Mouse (Mus musculus) heart, postnatal 0 days (tissue): ENCODE data around the gene Bicral. TPM values are rescaled to one million over a fixed set of nuclear protein-coding genes. Genes with fewer than 3 reads are reported as not detected.

Experiments used
- ATAC-seq: fragments of 200-750 bp; cut with Nextera tagmentation; 2 replicates; pipeline ENCODE4 v1.8.0; 2017; ENCODE audit warnings: low read depth, moderate number of reproducible peaks, moderate library complexity; ENCODE audit not compliant: insufficient read depth
- DNase-seq: peaks from one replicate; pipeline ENCODE4 v3.0.0-alpha.2; 2016; ENCODE audit warnings: low spot score
- H3K27ac ChIP-seq: fragments of 300-500 bp; sonication (generic); 2 replicates; pipeline ENCODE4 v1.5.1; 2014; ENCODE audit warnings: low read depth, mild to moderate bottlenecking
- H3K27me3 ChIP-seq: fragments of 300-500 bp; sonication (generic); 2 replicates; pipeline ENCODE4 v1.6.1; 2014; ENCODE audit warnings: low read length, mixed read lengths; ENCODE audit not compliant: control insufficient read depth, insufficient read depth
- H3K36me3 ChIP-seq: fragments of 300-500 bp; sonication (generic); replicated peaks from 2 replicates; pipeline ENCODE4 v1.6.1; 2014; ENCODE audit warnings: low read length, mixed read lengths; ENCODE audit not compliant: control insufficient read depth, insufficient read depth
- H3K4me1 ChIP-seq: fragments of 300-500 bp; sonication (generic); 2 replicates; pipeline ENCODE4 v1.6.1; 2014; ENCODE audit warnings: antibody characterized with exemption; ENCODE audit not compliant: control insufficient read depth, insufficient read depth
- H3K4me2 ChIP-seq: fragments of 300-500 bp; sonication (generic); 2 replicates; pipeline ENCODE4 v1.6.1; 2014; ENCODE audit warnings: low read depth, mild to moderate bottlenecking, low read length, moderate library complexity
- H3K4me3 ChIP-seq: fragments of 300-500 bp; sonication (generic); 2 replicates; pipeline ENCODE4 v1.5.1; 2014; ENCODE audit warnings: low read depth, low read length
- H3K9ac ChIP-seq: fragments of 300-500 bp; sonication (generic); replicated peaks from 2 replicates; pipeline ENCODE4 v1.6.1; 2014; ENCODE audit warnings: low read depth, low read length, mixed read lengths
- H3K9me3 ChIP-seq: fragments of 300-500 bp; sonication (generic); replicated peaks from 2 replicates; pipeline ENCODE4 v1.6.1; 2016; ENCODE audit warnings: low read length; ENCODE audit not compliant: control insufficient read depth
- CTCF ChIP-seq: IDR thresholded peaks from 2 replicates; pipeline ENCODE4 v1.5.1; 2016; ENCODE audit warnings: antibody characterized with exemption, control low read depth, low read depth
- EP300 ChIP-seq: IDR thresholded peaks from 2 replicates; pipeline ENCODE4 v1.6.1; 2016; ENCODE audit warnings: antibody characterized with exemption, low read depth
- WGBS: fragments of 180-500 bp; shearing (Covaris S2); extraction: QIAGEN DNeasy Blood & Tissue Kit; methylation state at CpG from one replicate; pipeline ENCODE4 v1.1.7; 2014; 5-methylcytosine and 5-hydroxymethylcytosine counted together
- polyA plus RNA-seq: library from polyadenylated mRNA; unstranded; fragments of >200 nt; fragmentation: Nextera tagmentation; extraction: Ambion mirVana; gene quantifications from 2 replicates; pipeline ENCODE4 v1.2.1, GENCODE M21; 2015
- total RNA-seq: library from RNA; depleted of rRNA; stranded (reverse); fragments of >200 nt; gene quantifications from 2 replicates; pipeline ENCODE4 v1.2.3, GENCODE M21; 2014; ENCODE audit warnings: low replicate concordance

Bicral gene
- total and polyA plus RNA-seq, 2 experiments from 2014 or later, result 1.8 to 3.6 TPM

DNA sequence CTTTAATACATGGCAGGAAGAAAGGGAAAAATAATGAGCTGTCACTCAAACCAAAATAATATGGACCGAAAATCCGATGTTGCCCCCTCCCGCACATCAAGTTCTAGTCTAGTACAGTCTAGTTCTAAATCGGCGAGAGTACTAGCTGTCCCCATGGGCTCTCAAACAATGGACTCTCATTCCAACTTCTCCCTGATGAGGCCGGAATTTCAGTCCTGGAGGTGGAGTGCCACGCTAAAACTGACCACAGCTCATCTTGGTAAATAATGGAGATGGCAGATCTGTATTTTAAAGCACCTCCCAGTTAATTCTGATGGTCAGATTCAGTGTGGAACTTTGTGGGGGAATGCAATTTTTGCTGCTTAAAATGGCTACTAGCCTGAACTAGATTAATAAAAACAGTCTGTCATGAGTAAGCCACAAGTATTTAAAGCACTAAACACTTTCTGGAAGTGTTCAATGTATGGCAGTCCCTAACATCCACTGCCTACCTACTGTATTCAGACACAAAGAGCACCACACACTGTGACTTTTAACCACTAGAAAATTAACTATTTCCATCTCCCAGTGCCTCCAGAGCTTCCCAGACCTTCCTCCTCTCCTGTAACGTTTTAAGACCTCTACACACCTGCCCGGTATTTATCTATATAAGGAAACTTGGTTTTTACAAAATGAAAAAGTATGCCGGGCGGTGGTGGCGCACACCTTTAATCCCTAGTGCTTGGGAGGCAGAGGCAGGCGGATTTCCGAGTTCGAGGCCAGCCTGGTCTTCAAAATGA lies 2.8 kb downstream of the Bicral start:
- Histone ChIP-seq H3K36me3 (no peaks in the 10 kb centered on the region), H3K4me1 (peaks cover 22% of the 10 kb centered on the region), H3K27me3 (no peaks in the 10 kb centered on the region), H3K4me3 (peak overlapping the region; percentile 86), H3K9ac (peak overlapping the region; percentile 99), H3K4me2 (peak overlapping the region; percentile 80), H3K27ac (peak overlapping the region; percentile 99), H3K9me3 (no peaks in the 10 kb centered on the region)
- TF ChIP-seq CTCF (no peak), EP300 (no peak)
- ATAC-seq (no peak), DNase-seq (no peak)
- WGBS, result 39% methylated on average over 15 of the region's 15 CpGs

DNA sequence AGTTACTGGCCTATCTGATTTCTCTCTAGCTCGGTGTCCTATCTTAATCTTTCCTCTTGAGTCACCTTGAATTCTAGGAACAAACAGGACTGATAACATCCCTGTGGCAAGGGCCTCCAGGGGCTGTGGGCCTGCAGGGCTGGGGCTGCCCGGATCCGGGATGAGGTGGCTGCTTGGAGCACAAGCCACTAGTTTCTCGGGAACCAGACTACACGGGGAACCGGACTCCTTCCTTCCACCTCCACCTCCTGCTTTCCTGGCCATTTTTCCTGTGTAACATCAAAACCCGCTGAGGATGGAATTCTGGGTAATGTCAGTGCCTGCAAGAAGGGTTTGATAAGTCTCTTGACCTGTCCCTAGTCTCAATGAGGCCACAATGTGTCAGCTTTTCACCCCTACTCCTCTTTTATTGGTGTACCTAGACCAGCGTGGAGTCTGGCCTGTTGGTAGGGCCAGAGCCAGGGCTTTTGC lies 3.6 kb downstream of the Bicral start:
- DNase-seq (no peak), ATAC-seq (no peak)
- Histone ChIP-seq H3K9ac (peak overlapping the region; percentile 41), H3K4me3 (peak overlapping the region; percentile 86; the same call in 1 of the 2 replicates), H3K27ac (peak overlapping the region; percentile 99), H3K4me2 (peak overlapping the region; percentile 80), H3K4me1 (peaks cover 22% of the 10 kb centered on the region), H3K36me3 (no peaks in the 10 kb centered on the region), H3K27me3 (no peaks in the 10 kb centered on the region), H3K9me3 (no peaks in the 10 kb centered on the region)
- no peak for TF ChIP-seq CTCF
- TF ChIP-seq EP300, result no peak
- 21% methylated on average over 8 of the region's 8 CpGs for WGBS

DNA sequence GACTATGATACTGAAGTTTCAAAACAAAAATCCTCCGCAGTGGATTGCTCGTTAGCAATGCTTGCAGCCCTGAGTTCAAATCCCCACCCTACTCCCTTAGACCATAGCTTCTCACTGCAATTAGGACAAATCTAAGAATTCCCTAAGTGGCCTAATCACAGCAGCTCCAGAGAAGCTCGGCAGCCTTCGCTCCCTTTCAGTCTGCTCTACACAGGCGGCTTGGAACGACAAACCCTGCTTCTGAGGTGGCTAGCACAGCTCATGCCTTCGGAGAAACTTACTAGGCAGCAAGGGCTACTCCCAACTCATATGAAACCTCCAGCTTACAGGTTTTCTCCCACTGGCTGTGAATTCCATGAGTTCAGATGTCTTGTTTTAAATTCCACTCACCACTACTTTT lies 4.2 kb downstream of the Bicral start:
- H3K9ac ChIP-seq, result peak overlapping the region; percentile 41

DNA sequence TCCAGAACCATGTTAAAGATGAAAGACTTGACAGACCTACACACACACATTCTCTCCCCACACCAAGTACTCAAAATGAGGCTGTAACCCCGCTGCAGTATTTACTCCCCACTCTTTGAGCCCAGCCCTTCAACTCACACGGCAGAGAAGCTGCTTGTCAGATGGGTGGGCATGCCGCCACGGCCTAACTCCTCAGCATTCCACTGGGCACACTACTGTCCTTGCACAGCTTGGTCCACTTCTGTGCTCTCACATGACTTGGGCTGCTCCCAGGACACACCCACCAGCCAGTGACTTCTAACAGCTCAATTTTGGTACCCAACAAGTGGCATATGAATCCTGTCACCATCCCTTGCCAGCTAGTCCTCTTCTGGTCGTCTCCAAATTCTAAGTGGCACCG lies 5.0 kb downstream of the Bicral start:
- H3K27ac ChIP-seq, result peak overlapping the region; percentile 64
- TF ChIP-seq CTCF (no peak), EP300 (peak; percentile 46; the same call in 1 of the 2 replicates)
- H3K4me2 ChIP-seq, result peak overlapping the region; percentile 16; the same call in 1 of the 2 replicates
- no peaks in the 10 kb centered on the region for H3K9me3 ChIP-seq
- 25% methylated on average over 6 of the region's 6 CpGs for WGBS
- H3K4me1 ChIP-seq, result peaks cover 22% of the 10 kb centered on the region
- H3K9ac ChIP-seq, result no peak overlapping the region
- no peaks in the 10 kb centered on the region for H3K36me3 ChIP-seq
- no peaks in the 10 kb centered on the region for H3K27me3 ChIP-seq
- DNase-seq (peak; percentile 79), ATAC-seq (peak; percentile 49)
- H3K4me3 ChIP-seq, result no peak overlapping the region

More for the DNA sequence above, 4.2 kb downstream of the Bicral start:
- WGBS, result 61% methylated on average over 7 of the region's 7 CpGs
- Histone ChIP-seq H3K27me3 (no peaks in the 10 kb centered on the region), H3K4me3 (no peak overlapping the region), H3K4me1 (peaks cover 22% of the 10 kb centered on the region), H3K4me2 (no peak overlapping the region), H3K27ac (peak overlapping the region; percentile 99), H3K36me3 (no peaks in the 10 kb centered on the region), H3K9me3 (no peaks in the 10 kb centered on the region)
- no peak for TF ChIP-seq EP300
- no peak for TF ChIP-seq CTCF
- no peak for ATAC-seq
- no peak for DNase-seq

DNA sequence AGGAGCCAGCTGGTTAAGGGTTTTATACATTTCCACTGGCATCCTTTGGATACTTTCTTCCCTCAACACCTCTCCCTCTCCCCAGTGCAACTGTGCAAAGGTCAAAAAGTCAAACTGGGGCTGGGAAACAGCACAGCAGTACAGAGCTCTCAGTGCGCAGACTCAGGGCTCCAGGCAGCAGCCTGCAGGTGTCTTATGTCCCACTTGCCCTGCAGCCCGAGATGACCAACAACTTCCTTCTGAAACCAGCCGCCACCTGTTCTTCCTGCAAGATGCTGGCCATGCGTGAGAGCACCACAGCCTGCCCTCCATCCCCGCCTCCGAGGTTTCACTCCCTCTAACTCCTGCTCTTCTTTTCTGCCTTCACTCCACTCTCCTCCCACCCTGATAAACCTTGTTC lies 5.6 kb downstream of the Bicral start:
- H3K9ac ChIP-seq, result no peak overlapping the region
- H3K27ac ChIP-seq, result peak overlapping the region; percentile 64
- peak overlapping the region; percentile 16; the same call in 1 of the 2 replicates for H3K4me2 ChIP-seq
- H3K4me1 ChIP-seq, result peaks cover 22% of the 10 kb centered on the region
- H3K9me3 ChIP-seq, result no peaks in the 10 kb centered on the region
- 39% methylated on average over 6 of the region's 6 CpGs for WGBS
- ATAC-seq, result no peak
- H3K36me3 ChIP-seq, result no peaks in the 10 kb centered on the region
- no peak for DNase-seq
- TF ChIP-seq CTCF (no peak), EP300 (no peak)
- H3K4me3 ChIP-seq, result no peak overlapping the region
- no peaks in the 10 kb centered on the region for H3K27me3 ChIP-seq
